Mouse (Mus musculus) stomach, embryonic 15.5 days (tissue): ENCODE measurements around the gene Dpf3. TPM values are rescaled to one million over a fixed set of nuclear protein-coding genes. Genes with fewer than 3 reads are reported as not detected.

Source experiments
- ATAC-seq: fragments of 200-750 bp; cut with Nextera tagmentation; 2 replicates; pipeline ENCODE4 v1.8.0; 2017; ENCODE audit warnings: low read depth, moderate number of reproducible peaks, moderate TSS enrichment; ENCODE audit not compliant: insufficient read depth, low FRiP score
- H3K27ac ChIP-seq: fragments of 300-500 bp; sonication (generic); 2 replicates; pipeline ENCODE4 v1.5.1; 2015; ENCODE audit warnings: mild to moderate bottlenecking, inconsistent platforms
- H3K27me3 ChIP-seq: fragments of 300-500 bp; sonication (generic); replicated peaks from 2 replicates; pipeline ENCODE4 v1.6.1; 2015; ENCODE audit warnings: inconsistent platforms
- H3K36me3 ChIP-seq: fragments of 300-500 bp; sonication (generic); 2 replicates; pipeline ENCODE4 v1.6.1; 2015; ENCODE audit warnings: inconsistent platforms
- H3K4me1 ChIP-seq: fragments of 300-500 bp; sonication (generic); 2 replicates; pipeline ENCODE4 v1.6.1; 2015; ENCODE audit warnings: inconsistent platforms
- H3K4me2 ChIP-seq: fragments of 300-500 bp; sonication (generic); 2 replicates; pipeline ENCODE4 v1.6.1; 2015; ENCODE audit warnings: mild to moderate bottlenecking, inconsistent platforms
- H3K4me3 ChIP-seq: fragments of 300-500 bp; sonication (generic); replicated peaks from 2 replicates; pipeline ENCODE4 v1.5.1; 2015; ENCODE audit warnings: inconsistent platforms
- H3K9ac ChIP-seq: fragments of 300-500 bp; sonication (generic); 2 replicates; pipeline ENCODE4 v1.6.1; 2015; ENCODE audit warnings: inconsistent platforms
- H3K9me3 ChIP-seq: fragments of 300-500 bp; sonication (generic); 2 replicates; pipeline ENCODE4 v1.6.1; 2016; ENCODE audit warnings: inconsistent platforms
- WGBS: fragments of 180-500 bp; shearing (Covaris S2); methylation state at CpG from one replicate; pipeline ENCODE4 v1.1.7; 2015; 5-methylcytosine and 5-hydroxymethylcytosine counted together
- polyA plus RNA-seq: library from polyadenylated mRNA; unstranded; fragments of >200 nt; fragmentation: Nextera tagmentation; extraction: Ambion mirVana; gene quantifications from 2 replicates; pipeline ENCODE4 v1.2.1, GENCODE M21; 2015

Gene Dpf3
- polyA plus RNA-seq, 1 experiment from 2014 or later, result 4.6 TPM

DNA sequence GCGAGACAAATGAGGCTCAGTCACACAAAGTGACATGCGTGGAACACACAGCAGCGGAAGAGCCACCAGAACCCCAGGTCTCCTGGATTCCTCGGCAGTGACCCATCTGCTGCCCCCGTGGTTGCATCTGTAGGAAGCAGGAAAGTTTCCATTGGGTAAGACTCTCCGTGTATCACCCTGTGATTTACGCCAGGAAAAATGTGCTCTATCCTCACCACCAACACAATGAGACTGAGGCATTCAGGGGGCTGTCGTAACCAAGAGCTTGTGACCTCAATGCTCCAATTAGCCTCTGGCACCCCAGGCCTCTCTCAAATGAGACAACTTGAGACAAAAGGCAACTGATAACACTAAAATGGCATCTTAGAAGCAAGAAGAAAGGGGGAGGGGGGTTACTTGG, 192.5 kb downstream of the Dpf3 start:
- ATAC-seq, result no peak
- H3K4me3 ChIP-seq, result no peak overlapping the region
- 67% methylated on average over 8 of the region's 8 CpGs for WGBS
- no peak overlapping the region for H3K4me2 ChIP-seq
- H3K4me1 ChIP-seq, result no peaks in the 10 kb centered on the region
- no peak overlapping the region for H3K27ac ChIP-seq
- no peaks in the 10 kb centered on the region for H3K9me3 ChIP-seq
- no peaks in the 10 kb centered on the region for H3K36me3 ChIP-seq
- no peaks in the 10 kb centered on the region for H3K27me3 ChIP-seq
- H3K9ac ChIP-seq, result no peak overlapping the region

DNA sequence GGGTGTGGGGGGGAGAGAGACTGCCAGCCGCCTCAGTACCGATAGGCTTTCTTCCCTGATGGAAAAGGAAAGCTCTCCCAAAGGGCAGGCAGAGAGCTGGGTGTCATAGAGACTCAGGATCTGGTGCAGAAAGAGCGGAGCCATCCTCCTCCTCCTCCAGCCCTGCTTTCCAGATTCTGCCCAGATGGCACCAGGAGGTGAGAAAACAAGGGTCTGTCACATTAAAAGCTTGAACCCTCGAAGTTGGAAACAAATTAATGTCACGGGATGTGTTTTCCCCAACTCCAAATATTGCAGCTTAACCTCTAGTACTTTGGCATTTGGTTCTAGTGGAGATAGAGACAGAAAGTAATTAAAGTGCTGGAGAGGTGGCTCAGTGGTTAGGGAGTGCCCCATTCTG, 195.6 kb downstream of the Dpf3 start:
- H3K36me3 ChIP-seq, result no peaks in the 10 kb centered on the region
- no peaks in the 10 kb centered on the region for H3K27me3 ChIP-seq
- H3K27ac ChIP-seq, result no peak overlapping the region
- H3K9me3 ChIP-seq, result no peaks in the 10 kb centered on the region
- no peaks in the 10 kb centered on the region for H3K4me1 ChIP-seq
- H3K9ac ChIP-seq, result no peak overlapping the region
- ATAC-seq, result no peak
- WGBS, result 73% methylated on average over 5 of the region's 5 CpGs
- no peak overlapping the region for H3K4me3 ChIP-seq
- no peak overlapping the region for H3K4me2 ChIP-seq

DNA sequence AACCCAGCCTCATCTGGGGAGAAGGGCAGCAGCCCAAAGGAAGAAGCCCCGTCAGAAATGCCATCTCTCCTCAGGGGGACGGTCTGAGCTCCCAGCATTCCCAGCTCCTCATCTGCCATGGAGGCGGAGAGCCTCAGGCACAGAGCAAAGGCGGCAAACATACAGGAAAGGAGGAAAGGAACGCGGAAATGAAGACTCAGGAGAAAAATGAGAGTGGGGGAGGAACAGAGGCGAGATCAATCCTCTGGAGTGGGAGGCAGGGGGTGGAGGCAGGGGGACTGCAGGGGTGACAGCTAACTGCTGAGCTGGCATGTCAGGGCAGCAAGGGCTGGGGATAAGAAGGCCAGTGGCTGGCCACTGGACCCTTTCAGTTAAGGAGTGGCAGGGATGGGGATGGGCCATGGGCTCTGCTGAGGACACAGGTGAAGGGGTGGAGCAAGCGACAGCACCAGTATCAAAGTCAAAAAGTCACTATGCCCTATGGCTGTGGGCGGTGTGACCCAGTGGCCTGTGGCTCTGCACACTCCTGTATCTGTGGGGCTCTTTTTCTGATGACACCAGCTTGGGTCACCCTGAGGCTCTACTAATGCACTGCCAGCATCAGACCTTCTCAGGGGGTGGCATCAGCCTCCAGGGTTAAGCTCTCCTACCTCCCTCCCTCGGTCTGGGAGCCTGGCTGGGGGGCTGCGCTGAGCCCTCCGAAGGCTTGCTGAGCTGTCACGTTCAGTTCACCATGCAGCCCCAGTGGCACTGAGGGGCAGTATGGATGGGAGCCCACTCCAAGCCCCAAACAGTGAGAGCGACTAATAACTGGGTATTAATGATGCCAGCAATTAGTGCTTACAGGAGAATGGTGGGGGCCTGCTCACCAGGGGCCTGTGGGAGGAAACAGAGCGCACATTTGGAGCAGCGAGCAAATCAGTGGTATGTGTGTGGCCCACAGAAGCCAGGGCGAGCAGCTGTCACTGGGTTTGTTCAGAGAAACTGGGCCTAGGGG, 200.7 kb downstream of the Dpf3 start:
- no peak overlapping the region for H3K4me3 ChIP-seq
- H3K9ac ChIP-seq, result no peak overlapping the region
- ATAC-seq, result no peak
- WGBS, result 56% methylated on average over 17 of the region's 17 CpGs
- H3K27ac ChIP-seq, result no peak overlapping the region
- H3K9me3 ChIP-seq, result no peaks in the 10 kb centered on the region
- H3K4me1 ChIP-seq, result no peaks in the 10 kb centered on the region
- H3K4me2 ChIP-seq, result no peak overlapping the region
- no peaks in the 10 kb centered on the region for H3K36me3 ChIP-seq
- H3K27me3 ChIP-seq, result no peaks in the 10 kb centered on the region

DNA sequence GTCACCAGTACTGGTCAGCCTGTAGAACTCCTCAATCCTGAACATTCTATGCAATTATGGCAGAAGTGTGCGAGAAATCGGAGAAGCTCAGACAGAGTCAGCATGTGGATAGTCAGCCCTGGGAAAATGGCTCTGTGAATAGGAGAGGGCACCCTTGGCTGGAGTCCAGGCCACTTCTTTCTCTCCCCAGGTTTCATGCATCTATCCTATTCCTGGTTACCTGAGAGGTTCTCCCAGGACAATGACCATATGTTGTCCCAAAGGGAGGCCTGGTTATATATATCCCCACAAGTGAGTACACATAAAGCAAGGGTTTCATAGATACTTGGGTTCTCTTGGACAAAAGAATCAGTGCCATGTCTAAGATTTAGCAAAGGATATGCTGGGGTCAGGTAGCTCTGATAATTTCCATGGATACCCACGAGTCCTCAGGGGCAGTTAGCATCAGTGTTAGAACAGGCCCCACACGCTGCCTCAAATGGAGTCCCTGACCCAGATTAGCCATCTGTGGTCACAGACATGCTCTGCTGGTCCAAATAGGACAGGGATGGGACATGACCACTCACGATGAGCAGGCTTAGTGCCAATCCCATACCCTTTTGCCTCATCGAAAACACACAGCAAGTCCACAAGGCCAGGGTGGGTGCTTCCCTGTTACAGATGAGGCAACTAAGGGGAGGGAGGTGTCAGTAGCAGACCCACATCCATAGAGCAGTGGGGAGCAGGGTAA, 203.8 kb downstream of the Dpf3 start:
- no peak overlapping the region for H3K9ac ChIP-seq
- no peaks in the 10 kb centered on the region for H3K4me1 ChIP-seq
- no peaks in the 10 kb centered on the region for H3K9me3 ChIP-seq
- no peaks in the 10 kb centered on the region for H3K36me3 ChIP-seq
- H3K27me3 ChIP-seq, result no peaks in the 10 kb centered on the region
- H3K4me3 ChIP-seq, result no peak overlapping the region
- no peak overlapping the region for H3K27ac ChIP-seq
- H3K4me2 ChIP-seq, result no peak overlapping the region
- WGBS, result 86% methylated on average over 6 of the region's 6 CpGs
- ATAC-seq, result no peak

DNA sequence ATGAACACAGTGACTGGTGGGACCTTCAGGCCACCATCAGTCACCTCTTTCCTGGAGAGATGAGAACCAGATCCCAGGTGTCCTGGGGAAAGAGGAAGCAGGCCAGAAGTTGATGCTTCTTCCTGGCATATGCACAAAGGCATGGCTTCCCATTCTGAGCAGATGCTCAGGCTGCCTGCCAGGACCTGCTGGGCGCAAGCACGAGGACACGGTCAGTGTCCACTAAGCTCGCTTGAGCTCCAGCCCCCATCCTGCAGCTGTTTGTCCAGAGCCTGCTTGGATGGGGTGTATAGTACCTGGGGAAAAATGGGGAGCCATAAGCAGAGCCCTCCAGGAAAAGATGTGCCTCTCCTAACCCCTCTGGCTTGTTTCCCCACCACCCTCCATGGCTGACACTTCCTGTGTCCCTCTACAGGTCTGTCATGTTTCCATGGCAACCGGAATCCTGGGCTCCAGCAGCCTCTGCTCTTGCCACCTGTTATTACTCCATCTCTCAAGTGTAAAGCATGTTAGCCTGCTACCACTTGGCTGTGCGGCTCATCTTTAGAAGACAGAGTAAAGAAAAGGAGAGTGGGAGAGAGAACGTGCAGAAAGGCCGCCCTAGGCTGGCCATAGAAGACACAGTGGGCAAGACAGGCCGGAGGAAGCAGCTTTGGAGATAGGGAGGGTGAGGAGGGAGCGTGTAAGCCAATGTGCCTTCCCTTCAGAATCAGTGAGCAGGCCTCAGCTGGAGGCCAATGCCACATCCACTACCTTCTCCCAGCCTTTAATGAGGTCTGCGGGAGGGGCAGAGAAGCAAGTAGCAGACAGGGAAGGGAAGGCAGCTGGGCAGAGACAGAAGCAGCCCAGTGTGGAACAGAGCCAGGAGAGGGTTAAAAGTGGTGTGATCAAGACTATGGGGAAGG, 209.7 kb downstream of the Dpf3 start:
- H3K9me3 ChIP-seq, result no peaks in the 10 kb centered on the region
- no peak overlapping the region for H3K4me3 ChIP-seq
- 68% methylated on average over 11 of the region's 11 CpGs for WGBS
- H3K4me2 ChIP-seq, result no peak overlapping the region
- no peak overlapping the region for H3K27ac ChIP-seq
- no peaks in the 10 kb centered on the region for H3K36me3 ChIP-seq
- no peak for ATAC-seq
- H3K27me3 ChIP-seq, result no peaks in the 10 kb centered on the region
- no peak overlapping the region for H3K9ac ChIP-seq
- no peaks in the 10 kb centered on the region for H3K4me1 ChIP-seq

DNA sequence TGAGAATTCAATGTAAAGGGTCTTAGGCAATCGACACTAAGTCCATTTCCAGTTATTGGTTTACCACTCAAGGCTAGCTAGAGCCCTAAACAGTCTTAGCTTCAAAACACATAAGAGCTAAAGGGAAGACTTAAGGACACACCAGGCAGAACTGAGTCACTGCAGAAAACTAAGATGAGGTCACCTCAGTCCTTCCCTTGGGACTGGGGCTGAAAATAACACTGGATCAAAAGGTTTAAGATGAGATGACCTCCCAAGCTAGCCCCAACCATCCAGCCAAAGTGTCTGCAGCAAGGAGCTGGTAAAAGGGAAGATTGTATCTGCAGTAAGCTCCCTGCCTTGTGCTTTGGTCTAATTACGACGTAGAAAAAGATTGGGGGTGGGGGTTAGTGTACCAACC, 216.3 kb downstream of the Dpf3 start:
- Histone ChIP-seq H3K27ac (no peak overlapping the region), H3K9me3 (no peaks in the 10 kb centered on the region), H3K4me1 (no peaks in the 10 kb centered on the region), H3K9ac (no peak overlapping the region), H3K4me3 (no peak overlapping the region), H3K4me2 (no peak overlapping the region), H3K36me3 (no peaks in the 10 kb centered on the region), H3K27me3 (no peaks in the 10 kb centered on the region)
- no peak for ATAC-seq
- WGBS, result 92% methylated on average over 3 of the region's 3 CpGs

DNA sequence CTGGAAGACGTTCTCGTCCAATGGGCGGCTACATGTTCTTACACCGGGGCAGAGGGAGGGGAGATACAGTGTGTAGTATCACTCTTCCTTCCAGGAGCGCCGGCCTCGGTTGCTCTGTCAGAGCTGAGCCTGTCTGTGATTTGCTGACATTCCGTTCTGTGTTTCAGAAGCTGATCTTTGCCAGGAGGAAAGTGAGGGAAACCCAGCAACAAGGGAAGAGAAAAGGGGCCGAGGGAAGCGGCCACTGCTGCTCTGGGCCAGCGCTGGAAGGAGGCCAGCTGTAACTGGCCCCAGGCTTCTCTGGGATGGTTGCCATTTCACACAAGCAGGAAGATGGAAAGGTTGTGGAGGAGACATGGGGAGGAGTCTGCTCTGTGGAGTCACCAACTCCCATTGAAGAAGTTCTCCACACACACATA, 219.0 kb downstream of the Dpf3 start:
- no peaks in the 10 kb centered on the region for H3K4me1 ChIP-seq
- peak overlapping the region; percentile 11; the same call in 1 of the 2 replicates for H3K4me2 ChIP-seq
- no peaks in the 10 kb centered on the region for H3K36me3 ChIP-seq
- H3K9me3 ChIP-seq, result no peaks in the 10 kb centered on the region
- ATAC-seq, result peak; percentile 71; the same call in 1 of the 2 replicates
- H3K4me3 ChIP-seq, result no peak overlapping the region
- WGBS, result 40% methylated on average over 11 of the region's 11 CpGs
- no peak overlapping the region for H3K9ac ChIP-seq
- H3K27ac ChIP-seq, result peak overlapping the region; percentile 36
- no peaks in the 10 kb centered on the region for H3K27me3 ChIP-seq

DNA sequence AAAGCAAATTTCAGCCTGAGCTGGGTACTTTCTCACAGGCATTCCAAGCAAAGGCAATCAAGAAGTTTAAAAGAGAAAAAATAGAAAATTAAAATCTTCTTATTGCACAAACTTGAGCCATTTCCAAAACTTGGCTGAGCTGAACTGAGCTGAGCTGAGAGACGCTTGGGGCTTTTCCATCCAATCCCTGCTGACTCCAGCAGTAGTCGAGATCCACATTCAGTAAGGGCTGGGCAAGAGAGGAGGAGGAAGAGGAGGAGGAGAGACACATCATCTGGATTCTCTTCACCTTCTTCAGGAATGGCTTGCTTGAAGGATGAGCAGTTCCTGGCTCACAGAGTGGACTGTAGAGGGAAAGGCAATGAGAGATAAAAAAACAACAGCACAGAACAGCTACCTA, 227.0 kb downstream of the Dpf3 start:
- no peaks in the 10 kb centered on the region for H3K4me1 ChIP-seq
- no peaks in the 10 kb centered on the region for H3K36me3 ChIP-seq
- H3K9ac ChIP-seq, result no peak overlapping the region
- H3K4me2 ChIP-seq, result no peak overlapping the region
- no peak overlapping the region for H3K27ac ChIP-seq
- H3K9me3 ChIP-seq, result no peaks in the 10 kb centered on the region
- ATAC-seq, result no peak
- H3K4me3 ChIP-seq, result no peak overlapping the region
- WGBS, result 66% methylated on average over 2 of the region's 2 CpGs
- no peaks in the 10 kb centered on the region for H3K27me3 ChIP-seq

DNA sequence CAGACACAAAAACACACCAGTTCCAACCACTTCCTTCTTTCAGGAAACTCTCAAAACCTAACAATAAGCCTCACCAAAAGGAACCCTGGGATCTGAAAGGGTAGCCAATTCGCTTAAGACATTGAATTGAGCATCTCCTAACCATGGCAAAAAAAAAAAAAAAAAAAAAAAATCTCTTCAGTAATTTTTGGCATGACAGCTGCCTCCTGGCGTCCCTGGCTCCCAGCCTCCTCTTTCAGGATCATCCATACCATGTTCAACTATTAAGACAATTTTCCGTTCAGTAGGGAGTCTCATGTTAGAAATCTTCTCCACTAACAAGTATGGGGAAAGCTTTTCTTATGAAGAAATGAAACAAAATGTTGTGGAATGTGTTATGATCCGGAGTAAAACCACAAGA, 233.1 kb downstream of the Dpf3 start:
- no peaks in the 10 kb centered on the region for H3K9me3 ChIP-seq
- H3K4me3 ChIP-seq, result no peak overlapping the region
- no peak overlapping the region for H3K4me2 ChIP-seq
- 84% methylated on average over 4 of the region's 4 CpGs for WGBS
- H3K9ac ChIP-seq, result no peak overlapping the region
- no peaks in the 10 kb centered on the region for H3K27me3 ChIP-seq
- H3K36me3 ChIP-seq, result no peaks in the 10 kb centered on the region
- H3K4me1 ChIP-seq, result no peaks in the 10 kb centered on the region
- no peak overlapping the region for H3K27ac ChIP-seq
- no peak for ATAC-seq

DNA sequence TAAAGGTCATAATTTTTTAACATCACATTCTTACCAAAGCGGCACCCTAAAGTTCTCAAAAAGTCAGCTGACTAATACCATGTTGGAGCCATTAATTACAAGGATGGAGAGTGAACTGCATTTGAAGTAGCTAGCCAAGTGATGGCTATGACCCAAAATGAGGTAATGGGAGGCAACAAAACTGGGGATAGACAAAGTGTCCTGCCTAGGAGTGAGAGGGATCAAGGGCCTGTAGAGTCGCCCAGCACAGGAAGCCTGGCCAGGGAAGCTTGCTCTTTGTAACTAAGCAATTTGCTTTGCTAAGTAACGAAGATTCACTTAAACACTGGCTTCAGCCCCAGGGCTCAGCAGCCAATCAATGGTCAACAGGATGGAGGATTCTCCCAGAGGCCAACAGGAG, 238.4 kb downstream of the Dpf3 start:
- Histone ChIP-seq H3K9me3 (no peaks in the 10 kb centered on the region), H3K4me2 (no peak overlapping the region), H3K36me3 (no peaks in the 10 kb centered on the region), H3K27ac (no peak overlapping the region), H3K4me3 (no peak overlapping the region), H3K9ac (no peak overlapping the region), H3K27me3 (no peaks in the 10 kb centered on the region), H3K4me1 (no peaks in the 10 kb centered on the region)
- ATAC-seq, result no peak
- WGBS, result 72% methylated on average over 3 of the region's 3 CpGs

DNA sequence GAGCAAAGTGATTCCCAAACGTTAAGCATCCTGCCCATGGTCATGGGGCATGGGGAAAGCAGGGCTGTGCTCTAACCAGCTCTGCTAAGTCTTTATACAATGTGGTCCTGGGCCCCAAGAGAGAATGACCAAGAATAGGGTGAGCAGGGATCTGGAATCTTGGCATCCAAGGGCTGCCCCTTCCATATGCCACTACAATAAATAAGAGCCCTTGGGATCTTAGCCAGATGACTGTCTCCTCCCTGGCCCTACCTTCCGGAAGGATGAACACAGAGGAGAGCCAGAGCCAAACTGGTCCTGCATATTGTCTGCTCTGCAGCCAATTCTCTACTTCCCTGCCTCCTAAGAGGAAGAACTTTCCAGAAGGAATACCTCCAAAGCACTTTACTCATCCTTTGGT, 238.9 kb downstream of the Dpf3 start:
- Histone ChIP-seq H3K27ac (no peak overlapping the region), H3K4me3 (no peak overlapping the region), H3K36me3 (no peaks in the 10 kb centered on the region), H3K27me3 (no peaks in the 10 kb centered on the region), H3K4me2 (no peak overlapping the region), H3K9me3 (no peaks in the 10 kb centered on the region), H3K9ac (no peak overlapping the region), H3K4me1 (no peaks in the 10 kb centered on the region)
- 69% methylated on average over 2 of the region's 2 CpGs for WGBS
- ATAC-seq, result no peak
